Mouse (Mus musculus) heart, embryonic 13.5 days (tissue): Measurements from ENCODE around the gene Gm10985. TPM values are rescaled to one million over a fixed set of nuclear protein-coding genes. Genes with fewer than 3 reads are reported as not detected.

Experiments
- ATAC-seq: fragments of 200-750 bp; cut with Nextera tagmentation; 2 replicates; pipeline ENCODE4 v1.8.0; 2017; ENCODE audit warnings: moderate TSS enrichment; ENCODE audit not compliant: insufficient number of reproducible peaks, low FRiP score, low TSS enrichment; ENCODE audit errors: extremely low read depth
- H3K27ac ChIP-seq: fragments of 300-500 bp; sonication (generic); replicated peaks from 2 replicates; pipeline ENCODE4 v1.5.1; 2015; ENCODE audit warnings: moderate library complexity, mild to moderate bottlenecking, inconsistent platforms
- H3K27me3 ChIP-seq: fragments of 300-500 bp; sonication (generic); replicated peaks from 2 replicates; pipeline ENCODE4 v1.6.1; 2015; ENCODE audit warnings: mild to moderate bottlenecking, inconsistent platforms
- H3K36me3 ChIP-seq: fragments of 300-500 bp; sonication (generic); 2 replicates; pipeline ENCODE4 v1.6.1; 2015; ENCODE audit warnings: mild to moderate bottlenecking, inconsistent platforms
- H3K4me1 ChIP-seq: fragments of 300-500 bp; sonication (generic); 2 replicates; pipeline ENCODE4 v1.6.1; 2015; ENCODE audit warnings: inconsistent platforms
- H3K4me2 ChIP-seq: fragments of 300-500 bp; sonication (generic); 2 replicates; pipeline ENCODE4 v1.6.1; 2015; ENCODE audit warnings: inconsistent platforms, mild to moderate bottlenecking, moderate library complexity
- H3K4me3 ChIP-seq: fragments of 300-500 bp; sonication (generic); 2 replicates; pipeline ENCODE4 v1.5.1; 2015; ENCODE audit warnings: moderate library complexity, mild to moderate bottlenecking, inconsistent platforms
- H3K9ac ChIP-seq: fragments of 300-500 bp; sonication (generic); 2 replicates; pipeline ENCODE4 v1.6.1; 2015; ENCODE audit warnings: inconsistent platforms, mild to moderate bottlenecking, moderate library complexity
- H3K9me3 ChIP-seq: fragments of 300-500 bp; sonication (generic); 2 replicates; pipeline ENCODE4 v1.6.1; 2016; ENCODE audit warnings: inconsistent platforms
- WGBS: fragments of 180-500 bp; shearing (Covaris S2); methylation state at CpG from one replicate; pipeline ENCODE4 v1.1.7; 2015; ENCODE audit warnings: mixed read lengths; 5-methylcytosine and 5-hydroxymethylcytosine counted together
- polyA plus RNA-seq: library from polyadenylated mRNA; unstranded; fragments of >200 nt; fragmentation: Nextera tagmentation; extraction: Ambion mirVana; gene quantifications from 2 replicates; pipeline ENCODE4 v1.2.1, GENCODE M21; 2015

The Gm10985 gene
- polyA plus RNA-seq, 1 experiment from 2014 or later, result not detected

DNA sequence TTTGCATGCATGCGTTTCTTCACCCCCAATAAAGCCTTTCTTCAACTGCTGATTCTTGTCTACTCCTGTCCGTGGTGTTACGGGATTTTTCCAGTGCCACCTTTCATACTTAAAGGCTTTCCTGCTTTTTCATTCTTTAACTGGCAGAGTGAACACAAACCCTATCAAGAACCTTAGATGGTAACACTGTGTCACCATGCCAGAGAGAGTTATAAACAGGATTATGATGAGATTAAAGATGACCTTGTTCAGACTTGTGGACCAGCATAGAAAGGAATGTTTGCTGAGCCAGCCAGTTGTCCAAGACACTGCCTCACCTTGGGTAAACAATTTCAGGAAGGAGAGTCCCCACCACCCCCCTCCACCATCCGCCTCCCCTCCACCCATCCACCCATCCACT lies 23.3 kb downstream of the Gm10985 start:
- H3K36me3 ChIP-seq, result no peaks in the 10 kb centered on the region
- H3K4me2 ChIP-seq, result no peak overlapping the region
- no peak overlapping the region for H3K4me3 ChIP-seq
- no peak for ATAC-seq
- no peak overlapping the region for H3K27ac ChIP-seq
- H3K9ac ChIP-seq, result no peak overlapping the region
- no peaks in the 10 kb centered on the region for H3K4me1 ChIP-seq
- WGBS, result 83% methylated on average over 4 of the region's 4 CpGs
- H3K9me3 ChIP-seq, result no peaks in the 10 kb centered on the region
- no peaks in the 10 kb centered on the region for H3K27me3 ChIP-seq

DNA sequence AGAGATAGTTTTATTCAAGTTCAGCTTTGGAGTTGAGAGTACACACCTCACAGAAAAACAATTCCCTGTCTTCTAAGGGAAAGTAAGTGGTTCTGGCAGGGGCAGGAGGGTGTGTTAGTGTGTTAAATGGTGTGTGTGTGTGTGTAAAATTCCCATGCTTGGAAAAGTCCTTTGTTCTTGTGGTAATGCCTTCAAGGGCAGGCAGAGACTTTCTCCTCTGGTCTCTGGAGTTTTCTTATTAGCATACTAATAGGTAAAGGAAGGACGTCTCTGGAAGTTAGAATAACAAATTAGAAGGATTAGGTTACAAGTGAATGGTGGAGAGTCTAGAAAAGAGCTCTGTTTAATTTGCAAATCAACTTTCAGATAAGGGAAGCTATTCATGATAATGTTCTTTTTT lies 24.4 kb downstream of the Gm10985 start:
- WGBS, result 16% methylated on average over 1 of the region's 1 CpGs
- H3K9me3 ChIP-seq, result no peaks in the 10 kb centered on the region

DNA sequence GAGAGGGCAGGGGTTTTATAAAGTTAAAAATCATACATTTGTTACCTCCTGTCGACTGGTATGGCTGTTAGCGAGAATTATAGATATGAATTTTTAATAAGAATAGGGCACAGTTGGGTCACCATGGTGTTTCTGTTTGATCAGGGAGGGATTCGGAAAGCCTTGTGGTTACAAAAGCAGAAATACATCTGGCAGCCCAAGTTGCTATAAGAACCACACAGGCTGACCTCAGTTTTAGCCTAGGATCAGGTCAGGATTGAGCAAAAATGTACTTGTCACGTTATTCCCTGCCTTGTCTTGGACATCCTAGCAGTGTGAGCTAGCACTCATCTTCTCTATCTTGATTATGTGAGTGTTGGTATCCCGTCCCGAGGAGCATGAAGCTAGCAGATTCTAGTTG lies 25.6 kb downstream of the Gm10985 start:
- H3K27me3 ChIP-seq, result no peaks in the 10 kb centered on the region
- H3K9me3 ChIP-seq, result no peaks in the 10 kb centered on the region
- no peak for ATAC-seq

More for the DNA sequence above, 24.4 kb downstream of the Gm10985 start:
- no peak for ATAC-seq
- H3K9ac ChIP-seq, result no peak overlapping the region
- H3K36me3 ChIP-seq, result no peaks in the 10 kb centered on the region
- H3K4me2 ChIP-seq, result no peak overlapping the region
- no peak overlapping the region for H3K27ac ChIP-seq
- H3K27me3 ChIP-seq, result no peaks in the 10 kb centered on the region
- no peak overlapping the region for H3K4me3 ChIP-seq
- no peaks in the 10 kb centered on the region for H3K4me1 ChIP-seq

DNA sequence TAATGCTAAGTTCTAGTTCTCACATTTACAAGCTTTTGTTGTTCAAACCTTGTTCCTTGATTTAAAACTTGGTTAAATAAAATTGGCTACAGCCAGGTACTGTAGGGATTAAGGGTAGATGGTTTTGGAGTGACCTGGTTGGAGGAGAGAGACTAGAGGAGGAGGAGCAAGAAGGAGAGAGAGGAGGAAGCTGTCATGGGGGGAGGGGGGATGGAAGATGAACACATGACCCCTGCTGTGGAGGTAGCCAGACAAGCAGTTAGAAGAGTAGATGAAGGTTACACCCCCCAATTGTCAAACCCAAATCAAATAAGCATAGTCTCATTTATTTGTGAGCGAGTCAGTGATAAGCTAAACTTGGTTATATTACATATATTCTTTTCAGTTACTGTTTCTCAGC lies 26.7 kb downstream of the Gm10985 start:
- H3K27ac ChIP-seq, result no peak overlapping the region
- H3K4me1 ChIP-seq, result no peaks in the 10 kb centered on the region
- 77% methylated on average over 1 of the region's 1 CpGs for WGBS

More for the DNA sequence above, 25.6 kb downstream of the Gm10985 start:
- H3K4me2 ChIP-seq, result no peak overlapping the region
- 67% methylated on average over 6 of the region's 6 CpGs for WGBS
- no peak overlapping the region for H3K9ac ChIP-seq
- no peak overlapping the region for H3K27ac ChIP-seq
- H3K4me3 ChIP-seq, result no peak overlapping the region
- H3K4me1 ChIP-seq, result no peaks in the 10 kb centered on the region
- H3K36me3 ChIP-seq, result no peaks in the 10 kb centered on the region

DNA sequence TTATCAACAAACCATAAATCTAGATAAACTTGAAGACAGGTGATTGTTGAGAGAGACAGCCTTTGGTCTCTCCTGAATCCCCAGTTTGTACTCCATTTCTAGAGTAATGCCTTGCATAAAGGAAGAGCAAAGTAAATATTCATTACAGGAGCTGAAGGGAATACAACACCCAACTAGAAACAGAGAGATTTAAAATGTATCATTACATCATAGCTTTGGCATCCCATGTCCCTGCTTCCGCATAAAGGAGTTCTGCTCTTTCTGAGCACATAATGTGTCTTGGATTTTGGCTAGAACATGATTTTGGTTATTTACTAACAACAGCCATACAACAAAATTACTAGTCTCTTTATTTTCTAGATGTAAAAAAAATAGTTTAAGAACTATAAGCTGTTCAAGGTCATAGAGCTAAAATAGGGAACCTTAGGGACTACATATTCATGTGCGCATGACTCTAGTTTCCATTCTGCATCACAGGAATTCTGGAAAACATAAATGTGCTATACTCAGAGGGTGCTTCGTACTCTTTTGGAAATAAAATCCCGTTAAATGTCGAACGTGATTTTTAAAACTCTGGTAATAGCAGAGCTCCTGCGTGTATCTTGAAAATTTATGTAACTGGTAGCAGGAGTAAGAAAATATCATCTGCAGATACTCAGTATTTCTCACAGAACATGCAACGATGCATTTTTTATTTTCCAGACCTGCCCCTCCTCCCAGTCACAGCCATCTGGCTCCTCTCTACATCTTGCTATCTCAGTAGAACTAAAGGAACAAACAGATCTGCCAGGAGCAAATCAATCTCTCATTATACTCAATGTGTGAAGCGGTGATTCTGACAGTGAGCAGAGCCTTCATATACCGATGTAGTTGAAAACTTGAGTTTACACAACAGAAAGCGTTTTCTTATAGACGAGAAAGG lies 46.0 kb downstream of the Gm10985 start:
- H3K27ac ChIP-seq, result no peak overlapping the region

More for the DNA sequence above, 26.7 kb downstream of the Gm10985 start:
- H3K9ac ChIP-seq, result no peak overlapping the region
- H3K27me3 ChIP-seq, result no peaks in the 10 kb centered on the region
- no peak overlapping the region for H3K4me3 ChIP-seq
- no peaks in the 10 kb centered on the region for H3K36me3 ChIP-seq
- no peaks in the 10 kb centered on the region for H3K9me3 ChIP-seq
- ATAC-seq, result no peak; the same call in 1 of the 2 replicates
- no peak overlapping the region for H3K4me2 ChIP-seq

More for the DNA sequence above, 46.0 kb downstream of the Gm10985 start:
- peaks cover 6% of the 10 kb centered on the region for H3K4me1 ChIP-seq
- ATAC-seq, result no peak
- no peak overlapping the region for H3K4me2 ChIP-seq
- no peak overlapping the region for H3K9ac ChIP-seq
- no peaks in the 10 kb centered on the region for H3K27me3 ChIP-seq
- H3K9me3 ChIP-seq, result peaks cover 11% of the 10 kb centered on the region
- 66% methylated on average over 12 of the region's 12 CpGs for WGBS
- H3K4me3 ChIP-seq, result no peak overlapping the region
- H3K36me3 ChIP-seq, result no peaks in the 10 kb centered on the region

Other genes with a start within 250 kb of the Gm10985 start
- 3.7 and 4.0 TPM in 2 replicates for gene Frem2, start 187.7 kb upstream of the Gm10985 start, polyA plus RNA-seq
- 77.4 and 80.0 TPM in 2 replicates for gene Ufm1, start 18.7 kb downstream of the Gm10985 start, polyA plus RNA-seq